9 mouse cellular contexts compared by ENCODE assay signal in the genomic region with DNA sequence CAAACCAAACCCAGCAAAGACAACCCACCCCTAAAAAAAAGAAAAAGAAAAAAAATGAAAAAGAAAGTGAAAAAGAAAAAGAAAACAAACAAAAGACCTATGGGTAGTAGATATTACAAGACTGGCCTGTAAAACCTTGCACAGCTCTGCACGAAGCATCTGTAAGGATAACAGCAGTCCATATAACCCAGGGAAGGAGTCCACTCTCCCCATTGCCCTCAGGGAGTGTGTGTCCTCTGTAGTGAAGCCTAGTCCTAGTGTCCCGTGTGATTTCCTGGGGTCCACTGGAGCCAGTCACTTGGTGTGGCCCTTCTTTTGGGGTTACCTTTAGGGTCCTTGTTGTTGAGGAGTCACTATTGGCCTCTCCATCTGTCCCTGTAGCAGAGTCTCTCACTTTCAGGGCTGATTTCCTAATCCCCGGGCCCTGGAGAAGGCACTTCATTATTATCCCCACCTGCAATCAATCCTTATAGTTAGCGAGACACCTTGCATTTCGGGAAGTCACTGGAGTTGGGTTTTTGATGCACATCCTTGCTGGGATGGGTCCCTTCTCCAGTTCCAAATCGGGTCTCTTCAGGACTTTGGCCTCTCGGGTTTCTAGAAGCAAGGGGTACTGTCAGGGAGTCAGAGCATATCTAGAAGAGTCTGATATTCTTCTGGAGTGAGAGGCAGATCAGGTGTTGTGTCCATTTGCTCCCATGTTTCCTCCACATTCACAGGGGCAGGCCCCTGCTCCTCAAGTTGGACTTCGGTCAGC. TPM values are rescaled to one million over a fixed set of nuclear protein-coding genes. Genes with fewer than 3 reads are reported as not detected.
DNase-seq lines count a peak whose midpoint lies in the region; ATAC-seq and TF ChIP-seq lines count a peak whose summit lies in the region.
"Not testable (repeated sequence)": the region's sequence is repeated elsewhere in the genome, so short reads cannot be mapped to it uniquely, and the experiment has no call there.
"Had no signal": no experiment of that assay in that cellular context is flagged by ENCODE, and none has a peak within 500 bp of the region (broad histone marks: within the 10 kb centered on the region; RNA-seq: fewer than 3 reads in every experiment).

No protein-coding gene starts in this region.

- not testable (repeated sequence) for H3K27me3 ChIP-seq in lung, postnatal 0 days (replicated peaks; ENCODE audit: insufficient read depth, low read length)

- H3K4me3 ChIP-seq in layer of hippocampus, adult 2 months; lung, postnatal 0 days (ENCODE audit: low read depth, low read length): not testable (repeated sequence)

- peak; percentile 31 for DNase-seq in CD4-positive, CD25-positive, alpha-beta regulatory T cell, adult 2 months (ENCODE audit: low read depth, low spot score)
- DNase-seq in cerebellum, postnatal 10 days = peak; percentile 30 to 52
- peak; percentile 42 to 60 for DNase-seq in frontal cortex, postnatal 25 days (ENCODE audit: low spot score in 2 of 2)
- peak; percentile 49 to 67 for DNase-seq in layer of hippocampus, adult 2 months (ENCODE audit: low spot score in 2 of 2)
- not testable (repeated sequence) for DNase-seq in lung, postnatal 0 days (ENCODE audit: low spot score)
- DNase-seq in ovary, adult 18-20 months (ENCODE audit: low spot score) = peak; percentile 67
- DNase-seq in thymus, postnatal 0 days (ENCODE audit: low spot score) = peak; percentile 21

- not testable (repeated sequence) for H3K27ac ChIP-seq in layer of hippocampus, adult 2 months; lung, postnatal 0 days (ENCODE audit: low read length)

- not testable (repeated sequence) for TF ChIP-seq EP300 in lung, postnatal 0 days (IDR thresholded peaks at IDR 0.05)

- not testable (repeated sequence) for TF ChIP-seq CTCF in layer of hippocampus, adult 2 months (conservative IDR thresholded peaks at IDR 0.05); lung, postnatal 0 days (IDR thresholded peaks at IDR 0.05)

- not testable (repeated sequence) for H3K36me3 ChIP-seq in lung, postnatal 0 days (ENCODE audit: insufficient read depth, low read length)

- not testable (repeated sequence) for H3K9me3 ChIP-seq in lung, postnatal 0 days (ENCODE audit: low read length)

- H3K9ac ChIP-seq in lung, postnatal 0 days (replicated peaks; ENCODE audit: low read depth) = not testable (repeated sequence)

- ATAC-seq in hematopoietic stem cell, adult 5-6 weeks (replicated peaks in 1 of 2; ENCODE audit: insufficient read depth in 1 of 2, low FRiP score in 2 of 2, low TSS enrichment in 1 of 2, low read depth in 1 of 2, poor library complexity in 2 of 2, severe bottlenecking in 2 of 2) = peak; percentile 66 to 69; a peak in 3 of 4 replicates
- peak; percentile 71 for ATAC-seq in lung, postnatal 0 days

- not testable (repeated sequence) for H3K4me1 ChIP-seq in lung, postnatal 0 days (ENCODE audit: insufficient read depth, low read depth, low read length)

- H3K4me2 ChIP-seq in lung, postnatal 0 days (replicated peaks; ENCODE audit: low read depth, low read length) = not testable (repeated sequence)

- WGBS in lung, postnatal 0 days = 74% methylated on average over 8 of the region's 8 CpGs

RNA-seq across cellular contexts. Expression of gene Gm4981, which starts 2.7 kb away (rescaled TPM):
- total RNA-seq in hematopoietic stem cell, adult 5-6 weeks (2017) = not detected in 2 replicates
- total RNA-seq in layer of hippocampus, adult 2 months (2021) = not detected
- polyA plus RNA-seq in lung, postnatal 0 days (2015; fragmentation: Nextera tagmentation; extraction: Ambion mirVana) = not detected in 2 replicates
- not detected in 2 replicates for polyA plus RNA-seq in thymus, postnatal 0 days (2015; fragmentation: Nextera tagmentation; extraction: Ambion mirVana)
- total RNA-seq: left cerebral cortex, postnatal 14 days had no signal

RNA-seq across cellular contexts. Expression of gene Duxf3, which starts 6.7 kb away (rescaled TPM):
- total RNA-seq in hematopoietic stem cell, adult 5-6 weeks (2017) = not detected in 2 replicates
- not detected for total RNA-seq in layer of hippocampus, adult 2 months (2021)
- polyA plus RNA-seq in lung, postnatal 0 days (2015; fragmentation: Nextera tagmentation; extraction: Ambion mirVana) = not detected in 2 replicates
- polyA plus RNA-seq in thymus, postnatal 0 days (2015; fragmentation: Nextera tagmentation; extraction: Ambion mirVana) = not detected in 2 replicates
- total RNA-seq: left cerebral cortex, postnatal 14 days had no signal

RNA-seq across cellular contexts. Expression of gene AW822073, which starts 14.4 kb away (rescaled TPM):
- not detected in 2 replicates for total RNA-seq in hematopoietic stem cell, adult 5-6 weeks (2017)
- not detected for total RNA-seq in layer of hippocampus, adult 2 months (2021)
- polyA plus RNA-seq in lung, postnatal 0 days (2015; fragmentation: Nextera tagmentation; extraction: Ambion mirVana) = not detected in 2 replicates
- not detected in 2 replicates for polyA plus RNA-seq in thymus, postnatal 0 days (2015; fragmentation: Nextera tagmentation; extraction: Ambion mirVana)
- total RNA-seq: left cerebral cortex, postnatal 14 days had no signal

RNA-seq across cellular contexts. Expression of gene Gcc2, which starts 16.1 kb away (rescaled TPM):
- total RNA-seq in hematopoietic stem cell, adult 5-6 weeks (2017) = 41.5 and 75.5 TPM in 2 replicates
- 10 to 100 TPM; 75.9 to 81.9 TPM for total RNA-seq in layer of hippocampus, adult 2 months (2021)
- polyA plus RNA-seq in lung, postnatal 0 days (2015; fragmentation: Nextera tagmentation; extraction: Ambion mirVana) = 91.7 and 98.0 TPM in 2 replicates
- 67.6 and 70.5 TPM in 2 replicates for polyA plus RNA-seq in thymus, postnatal 0 days (2015; fragmentation: Nextera tagmentation; extraction: Ambion mirVana)
